Mouse (Mus musculus): ENCODE results near the gene Bbof1. TPM values are rescaled to one million over a fixed set of nuclear protein-coding genes. Genes with fewer than 3 reads are reported as not detected.

Bbof1 gene
- 3.5 and 4.3 TPM in 2 replicates for total RNA-seq (2021)
- long read RNA-seq, partial matches to known transcripts, result 1 of 2 reads
- long read RNA-seq, other reads (novel, unspliced or antisense), result 1 of 2 reads

DNA sequence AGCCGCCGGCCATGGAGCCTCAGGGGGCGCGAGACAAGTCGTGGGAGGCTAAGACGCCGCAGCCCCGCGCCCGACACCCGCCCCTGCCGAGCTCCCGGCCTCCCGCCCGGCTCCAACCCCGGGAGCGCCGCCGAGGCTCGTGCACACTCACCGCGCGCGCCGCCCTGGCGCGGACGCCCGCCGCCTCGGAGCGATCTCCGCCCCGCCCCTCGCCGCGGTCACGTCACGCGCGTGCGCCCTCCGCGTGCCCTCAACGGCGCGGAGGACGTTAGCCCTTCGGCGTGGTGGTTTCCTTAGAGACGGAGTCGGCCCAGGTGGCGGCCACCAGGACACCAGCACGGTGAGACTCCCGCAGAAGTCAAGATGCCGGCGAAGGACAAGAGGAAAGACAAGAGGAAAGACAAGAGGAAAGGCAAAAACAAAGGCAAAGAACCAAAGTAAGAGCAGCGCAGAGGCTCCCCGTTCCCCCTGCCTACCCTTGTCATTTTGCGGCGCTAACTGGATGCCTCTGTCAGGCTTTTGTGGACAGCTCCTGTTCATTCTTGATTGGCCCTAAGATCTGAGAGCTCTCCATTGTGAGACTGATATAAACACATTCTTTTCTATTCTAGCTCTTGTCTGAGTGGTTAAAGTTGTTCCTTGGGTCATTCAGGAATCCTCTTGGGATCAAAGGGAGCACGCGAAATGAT, at the start of gene Bbof1, which contains the start of gene Entpd5:
Gene Bbof1, plus strand, starts transcription at position 253 of the 689 bp plus-strand sequence.
Gene Entpd5, minus strand, starts transcription at position 211 of the 689 bp plus-strand sequence.
- peak; percentile 95 for DNase-seq

DNA sequence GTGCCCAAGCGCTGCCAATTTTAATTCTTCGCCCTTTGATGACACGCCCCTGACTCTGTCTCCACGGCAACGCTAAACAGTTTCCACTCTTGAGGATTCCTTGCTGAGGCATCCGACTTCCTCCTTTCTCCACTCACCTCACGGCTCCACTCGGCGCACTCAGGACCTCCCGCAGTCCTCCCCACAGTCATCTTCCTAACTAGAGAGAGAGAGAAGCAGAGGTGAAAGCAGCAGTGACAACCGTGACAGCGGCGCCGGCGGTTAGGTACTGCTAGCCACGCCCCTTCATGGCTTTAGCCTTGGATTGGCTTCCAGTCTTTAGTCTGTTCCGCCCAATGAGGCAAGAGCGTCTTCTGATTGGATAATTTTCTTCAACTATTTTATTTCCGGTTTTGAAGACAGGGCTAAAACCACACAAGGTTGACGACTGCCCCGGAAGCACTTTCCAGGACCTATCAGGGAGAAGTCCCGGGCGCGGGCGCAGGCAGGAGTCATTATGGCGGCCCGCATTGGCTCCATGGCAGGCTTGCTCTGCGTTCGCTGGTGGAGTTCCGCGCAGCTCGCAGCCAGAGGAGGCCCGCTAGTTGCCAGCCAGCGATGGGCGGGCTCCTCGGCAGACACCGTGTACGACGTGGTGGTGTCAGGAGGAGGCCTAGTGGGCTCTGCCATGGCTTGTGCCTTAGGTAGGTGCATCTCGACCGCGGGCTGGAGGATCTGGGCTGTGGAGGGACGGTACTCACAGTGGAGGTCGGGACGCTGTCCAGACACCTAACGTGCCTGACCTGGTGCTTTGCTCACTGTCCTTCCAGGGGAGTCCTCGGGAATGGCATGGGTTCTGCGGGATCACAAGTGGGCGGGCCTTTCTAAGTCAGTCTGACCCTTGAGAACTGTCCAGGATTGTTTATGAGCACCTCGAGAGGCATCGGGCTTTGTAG, 47.0 kb upstream of the Bbof1 start, which contains the start of the genes Coq6 and Fam161b:
Gene Coq6, plus strand, starts transcription at position 103 of the 935 bp plus-strand sequence.
Gene Fam161b, minus strand, starts transcription at position 279 of the 935 bp plus-strand sequence.
- peak; percentile 94 for DNase-seq

DNA sequence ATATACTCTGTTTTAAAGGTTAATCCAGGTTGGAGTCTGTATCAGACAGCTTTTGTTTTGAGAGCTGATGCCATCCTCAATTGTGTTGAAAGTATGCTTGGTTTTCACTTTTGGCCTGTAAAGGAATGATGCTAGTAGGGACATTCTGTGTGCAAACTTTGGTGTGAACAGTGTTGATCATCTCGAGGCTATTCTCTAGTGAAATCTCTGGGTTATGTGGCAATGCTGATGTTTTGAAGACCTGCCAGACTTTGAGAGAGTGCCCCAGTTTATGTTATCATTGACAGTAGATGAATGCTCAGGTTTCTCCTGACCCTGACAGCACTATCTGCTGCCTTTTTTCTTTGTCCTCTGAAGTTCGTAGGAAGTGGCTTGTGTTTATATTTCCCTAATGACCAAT, 46.0 kb upstream of the Bbof1 start:
- DNase-seq, result no peak

DNA sequence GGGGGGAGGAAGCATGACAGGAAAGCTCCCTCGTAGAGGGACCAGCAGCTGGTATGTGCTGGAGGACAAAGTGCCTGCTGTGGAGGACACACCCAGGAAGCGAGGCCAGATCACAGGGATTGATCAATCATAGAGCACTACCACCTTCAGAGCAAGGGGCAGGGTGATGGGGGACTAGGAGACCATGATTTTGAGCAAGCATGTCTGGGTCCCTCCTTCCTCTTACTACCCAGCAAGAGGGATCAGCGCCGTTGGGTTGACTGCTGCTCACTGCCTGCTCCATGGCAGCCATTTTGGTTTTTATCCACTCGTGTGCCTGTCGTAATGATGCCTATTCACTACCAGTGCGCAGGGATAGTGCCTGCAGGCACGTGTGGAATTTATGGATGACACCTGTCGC, 44.6 kb upstream of the Bbof1 start:
- no peak for DNase-seq

DNA sequence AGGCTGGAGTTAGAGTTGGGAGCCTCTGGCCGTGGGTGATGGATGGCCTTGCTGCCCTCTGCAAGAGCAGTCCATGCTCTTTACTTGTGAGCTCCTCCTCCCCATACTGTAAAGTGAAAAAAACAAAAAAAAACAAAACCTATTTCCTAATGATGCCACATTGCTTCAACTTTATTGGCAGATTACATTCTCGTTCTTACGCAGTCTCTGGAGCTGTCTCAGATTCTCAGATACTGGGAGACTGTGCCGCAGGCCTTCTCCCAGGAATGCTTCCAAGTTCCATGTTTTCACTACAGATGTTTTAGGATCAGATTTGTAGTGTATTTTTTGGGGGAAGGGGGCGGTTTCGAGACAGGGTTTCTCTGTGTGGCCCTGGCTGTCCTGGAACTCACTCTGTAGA, 43.7 kb upstream of the Bbof1 start:
- DNase-seq, result no peak

DNA sequence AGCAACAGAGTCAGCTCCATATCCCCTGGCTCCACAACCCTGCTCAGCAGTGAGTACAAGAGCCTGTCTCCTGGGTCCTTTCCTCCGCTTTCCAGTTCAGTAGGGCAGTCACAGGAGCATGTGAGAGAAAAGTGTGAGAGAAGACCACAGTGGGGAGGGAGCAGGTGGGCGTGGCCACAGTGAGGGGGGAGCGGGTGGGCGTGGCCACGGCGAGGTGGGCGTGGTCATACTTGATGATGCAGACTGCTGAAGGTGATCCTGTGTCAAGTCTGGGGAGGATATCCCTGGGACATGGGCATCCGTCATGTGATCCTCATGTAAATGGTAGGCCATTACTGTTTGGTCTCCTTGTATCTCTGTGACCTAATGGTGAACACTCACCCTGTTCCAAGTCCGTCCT, 41.9 kb upstream of the Bbof1 start:
- DNase-seq, result no peak

DNA sequence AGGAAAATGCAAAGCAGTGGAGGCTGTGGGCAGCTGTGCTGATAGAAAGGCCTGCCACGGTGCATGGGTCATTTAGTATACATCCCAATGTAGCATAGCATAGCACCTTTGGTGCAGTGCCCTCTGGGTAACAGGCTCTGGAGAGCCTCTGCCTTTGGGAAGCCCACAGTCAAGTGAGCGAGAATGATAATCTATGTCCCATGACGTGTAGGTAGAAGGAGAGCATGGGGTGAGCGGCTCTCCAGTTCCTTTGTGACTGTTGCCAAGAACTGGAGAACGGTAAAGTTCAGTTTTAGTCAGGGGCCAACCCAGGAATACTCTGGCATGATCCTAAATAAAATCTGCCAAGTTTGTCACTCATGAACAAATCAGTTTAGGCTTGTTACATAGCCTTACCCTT, 37.2 kb upstream of the Bbof1 start:
- DNase-seq, result no peak

DNA sequence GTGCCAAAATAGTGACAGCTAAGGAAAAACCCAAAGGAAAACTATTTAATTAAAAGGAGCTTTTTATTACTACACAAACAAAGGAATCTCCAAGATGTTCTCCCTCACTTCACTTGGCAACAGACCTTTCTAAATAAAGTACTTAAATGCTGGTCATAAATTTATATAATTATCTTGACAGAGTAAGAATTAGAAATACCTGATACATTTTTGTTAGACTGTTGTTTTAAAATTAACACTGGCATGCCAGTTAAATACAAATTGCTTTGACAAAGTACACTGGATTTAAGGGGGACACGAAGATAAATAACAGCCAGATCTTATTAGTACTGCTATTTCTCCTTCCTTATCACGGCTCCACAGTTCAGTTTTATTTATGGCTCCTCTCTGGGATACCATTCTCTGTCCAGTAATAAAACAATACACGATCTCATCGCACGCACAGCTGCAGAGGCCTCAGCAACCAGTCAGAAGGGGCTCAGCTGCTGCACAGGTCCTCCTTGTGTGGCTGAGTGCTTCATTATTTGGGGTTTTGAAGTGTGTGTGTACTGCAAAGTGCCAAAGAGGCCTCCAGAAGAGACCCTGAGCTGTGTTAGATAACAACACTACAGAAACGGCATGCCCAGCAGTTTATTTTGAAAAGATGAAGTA, 34.9 kb upstream of the Bbof1 start:
- no peak for DNase-seq

DNA sequence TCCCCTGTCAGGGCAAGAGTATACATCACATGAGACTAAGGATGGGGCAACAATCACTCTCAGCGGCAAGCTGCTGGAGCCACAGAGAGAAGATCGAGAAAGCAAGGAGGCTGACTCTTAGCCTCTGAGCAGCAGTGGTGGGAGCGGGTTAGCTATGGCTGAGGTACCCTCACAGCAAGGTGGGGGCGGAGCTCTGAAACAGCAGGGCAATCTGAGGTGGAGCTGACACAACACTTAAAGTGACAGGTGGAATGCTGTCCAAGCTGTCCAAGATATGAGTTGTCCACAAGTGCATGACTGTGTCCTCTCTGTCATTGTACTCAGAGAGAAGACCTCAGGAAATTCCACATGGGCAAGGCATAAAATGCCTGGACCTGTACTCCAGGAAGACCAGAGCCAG, 26.5 kb upstream of the Bbof1 start:
- no peak for DNase-seq

DNA sequence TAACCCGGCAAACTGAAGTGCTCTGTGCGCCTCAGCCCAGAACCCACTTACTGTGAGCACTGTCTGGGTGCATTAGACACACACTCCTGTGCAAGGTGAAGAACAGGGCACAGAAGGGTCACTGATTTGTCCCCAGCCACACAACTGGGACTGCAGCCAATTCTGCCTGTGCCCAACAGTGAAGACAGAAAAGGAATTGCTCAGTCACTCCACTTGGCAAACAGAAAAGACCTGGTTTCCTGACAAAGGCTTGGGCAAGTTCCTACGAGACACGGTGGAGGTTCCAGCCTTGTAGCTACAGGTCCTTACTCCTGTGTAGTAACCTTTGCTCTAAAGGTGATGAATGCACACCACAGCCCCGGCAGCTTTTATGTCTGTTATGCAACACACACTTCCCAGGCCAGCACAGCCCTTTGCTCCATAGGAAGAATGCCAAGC, 24.2 kb upstream of the Bbof1 start:
- peak; percentile 39 for DNase-seq

DNA sequence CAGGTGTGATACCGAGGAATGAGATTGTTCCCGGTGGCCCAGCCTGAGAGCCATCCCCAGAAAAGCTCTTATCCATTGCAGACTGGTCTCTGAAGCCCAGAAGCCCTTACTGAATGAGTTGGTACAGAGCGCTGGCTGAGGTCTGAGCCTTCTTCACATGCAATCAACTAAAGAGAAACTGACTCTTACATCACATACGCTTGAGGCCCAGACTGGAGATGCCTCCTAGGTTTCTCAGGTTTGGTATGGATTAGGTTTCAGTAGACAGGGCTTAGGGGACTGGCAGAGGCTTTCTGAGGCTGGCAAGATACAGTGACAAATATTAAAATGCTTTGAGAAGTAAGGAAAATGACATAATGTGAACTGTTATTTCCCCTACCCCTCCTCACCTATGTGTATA, 23.5 kb upstream of the Bbof1 start:
- DNase-seq, result no peak

DNA sequence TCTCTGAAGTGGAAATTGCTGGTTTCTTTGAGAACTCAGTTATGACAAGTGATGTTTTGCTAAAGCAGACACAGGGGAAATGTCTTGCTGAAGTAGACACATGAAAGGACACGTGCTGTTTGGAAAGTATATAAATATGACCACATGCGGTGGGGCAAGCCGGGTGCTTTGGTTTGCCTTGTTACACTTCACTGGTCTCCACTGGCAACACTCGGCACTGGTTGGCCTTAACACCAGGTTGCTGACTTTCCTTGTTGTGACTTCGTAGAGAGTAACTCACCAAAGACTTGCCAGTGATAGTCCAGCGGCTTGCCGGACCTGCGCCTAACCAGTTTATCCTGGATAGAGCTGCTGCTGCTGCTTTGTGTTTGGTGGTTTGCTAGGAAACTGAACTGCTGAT, 20.8 kb upstream of the Bbof1 start:
- no peak for DNase-seq

DNA sequence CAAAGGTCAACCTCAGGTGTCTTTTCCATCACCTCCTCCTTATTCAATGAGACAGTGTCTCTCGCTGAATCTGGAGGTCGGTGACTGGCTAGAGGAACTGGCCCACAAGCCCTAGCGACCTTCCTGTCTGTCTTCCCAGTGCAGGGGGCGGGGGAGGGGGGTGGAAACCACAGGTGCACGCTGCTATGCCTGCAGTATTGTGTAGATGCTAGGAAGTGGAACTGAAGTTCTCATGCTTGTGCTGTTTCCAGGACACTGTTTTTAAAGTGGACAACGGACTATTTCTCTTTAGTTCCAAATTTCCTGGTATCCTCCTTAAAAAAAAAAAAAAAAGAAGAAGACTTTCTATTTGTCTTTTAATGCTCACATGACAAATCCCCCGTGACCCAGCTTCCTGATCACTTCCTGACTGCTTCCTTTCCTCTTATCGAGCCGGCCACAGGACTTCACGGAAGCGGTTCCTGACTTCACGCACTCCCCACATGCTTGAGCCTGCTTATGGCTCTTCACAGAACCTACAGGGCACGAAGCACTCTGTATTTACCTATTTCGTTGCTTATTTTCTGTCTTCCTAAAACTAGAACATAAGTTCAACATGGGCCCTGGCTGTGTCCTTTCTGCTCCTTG, 20.0 kb upstream of the Bbof1 start:
- no peak for DNase-seq

DNA sequence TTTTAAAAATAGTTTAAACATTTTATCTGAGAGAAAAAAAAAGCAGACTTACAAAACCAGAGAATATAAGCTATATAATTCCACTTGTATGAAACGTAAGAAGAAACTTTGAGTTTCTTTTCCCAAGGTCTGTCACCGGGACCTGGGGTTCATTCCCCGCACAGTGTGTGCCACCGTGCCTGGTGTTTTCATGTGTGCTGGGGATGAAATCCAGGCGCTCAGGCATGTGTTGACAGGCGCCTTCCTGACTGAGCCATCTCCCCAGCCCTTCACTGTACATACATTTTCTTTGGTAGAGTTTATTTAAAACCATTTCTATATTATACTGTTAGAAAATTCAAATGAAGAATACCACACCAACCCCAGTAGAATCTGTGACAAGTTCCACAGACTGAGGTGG, 18.5 kb upstream of the Bbof1 start:
- no peak for DNase-seq

DNA sequence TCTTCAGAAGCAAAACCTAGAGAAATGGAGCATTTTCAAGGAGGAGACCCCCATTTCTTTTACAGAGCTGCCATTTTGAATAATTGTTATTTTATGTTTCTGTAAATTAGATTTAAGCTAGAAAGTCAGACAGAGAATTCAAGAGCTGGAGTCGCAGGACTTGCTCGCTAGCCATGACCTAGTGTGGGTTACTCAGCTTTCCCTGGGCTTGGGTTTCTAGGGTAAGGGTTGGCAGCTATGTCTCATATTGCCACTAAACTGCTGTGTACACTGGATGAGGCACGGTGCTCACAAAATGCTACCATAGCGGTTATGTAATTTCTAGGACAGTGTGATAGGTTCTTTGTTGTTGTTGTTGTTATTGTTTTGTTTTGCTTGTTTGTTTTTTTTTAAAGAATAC, 16.2 kb upstream of the Bbof1 start:
- no peak for DNase-seq

DNA sequence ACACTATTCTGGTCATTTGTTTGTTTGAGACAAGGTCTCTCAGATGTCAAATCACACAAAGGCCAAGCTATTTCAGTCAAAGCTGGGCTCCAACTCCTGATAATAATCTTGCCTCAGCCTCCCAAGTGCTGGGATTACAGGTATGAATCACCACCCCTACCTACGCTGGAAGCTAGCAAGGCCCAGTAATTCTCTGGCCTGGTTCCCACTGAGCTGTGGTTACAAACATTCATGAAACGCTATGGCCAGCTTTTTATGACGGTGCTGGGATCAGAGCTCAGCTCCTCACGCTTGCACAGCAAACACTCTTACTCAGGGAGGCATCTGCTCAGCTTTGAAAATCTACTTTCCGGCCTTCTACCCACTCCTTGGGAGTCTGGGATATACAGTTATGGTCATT, 15.0 kb upstream of the Bbof1 start:
- DNase-seq, result no peak

DNA sequence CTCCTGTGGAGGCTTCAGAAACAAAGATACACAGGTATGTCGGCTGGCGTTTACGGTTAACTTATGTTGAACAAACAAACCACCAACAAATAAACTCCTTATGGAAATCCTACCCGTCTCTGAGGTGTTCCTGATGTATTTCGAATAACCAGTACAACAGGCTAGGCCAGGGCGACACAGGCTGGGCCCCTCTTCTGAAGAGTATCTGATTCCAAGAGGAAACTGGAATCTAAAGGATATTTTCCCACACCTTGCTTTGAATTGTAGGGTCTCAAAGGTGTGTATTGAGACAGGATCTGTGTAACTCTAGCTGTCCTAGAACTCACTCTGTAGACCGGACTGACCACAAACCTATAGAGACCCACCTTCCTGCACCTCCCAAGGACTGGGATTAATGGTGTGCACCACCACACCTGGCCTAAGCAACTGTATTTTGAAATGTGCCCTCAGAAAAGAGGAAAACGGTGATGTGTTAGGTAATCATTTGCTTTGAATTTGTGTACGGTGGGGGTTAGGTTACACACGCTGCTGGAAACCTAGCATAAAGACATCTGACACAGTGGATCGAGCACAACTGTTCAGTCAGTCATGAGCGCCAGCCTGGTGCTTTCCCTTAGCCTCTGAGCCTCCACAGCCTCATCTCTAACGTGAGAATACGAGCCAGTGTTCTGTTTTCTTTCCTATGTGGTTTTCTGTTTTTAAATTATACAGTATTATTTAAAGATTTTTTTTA, 11.8 kb upstream of the Bbof1 start:
- DNase-seq, result no peak

DNA sequence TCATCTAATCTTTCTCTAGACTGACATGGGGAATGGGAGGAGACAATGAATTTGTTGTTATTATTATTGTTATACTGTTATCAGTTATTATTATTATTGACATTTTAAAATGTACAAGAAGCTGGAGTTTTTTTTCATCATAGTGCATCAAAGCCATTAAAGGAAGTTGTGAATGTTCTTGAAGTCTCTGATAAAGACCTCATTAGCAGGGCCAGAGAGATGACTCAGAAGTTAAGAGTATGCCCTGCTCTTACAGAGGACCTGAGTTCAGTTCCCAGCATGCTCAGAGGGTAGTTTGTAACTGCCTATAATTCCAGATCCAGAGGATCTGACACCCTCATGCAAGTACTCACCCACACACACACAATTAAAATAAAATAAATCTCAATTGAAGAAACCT, 11.2 kb upstream of the Bbof1 start:
- DNase-seq, result no peak

DNA sequence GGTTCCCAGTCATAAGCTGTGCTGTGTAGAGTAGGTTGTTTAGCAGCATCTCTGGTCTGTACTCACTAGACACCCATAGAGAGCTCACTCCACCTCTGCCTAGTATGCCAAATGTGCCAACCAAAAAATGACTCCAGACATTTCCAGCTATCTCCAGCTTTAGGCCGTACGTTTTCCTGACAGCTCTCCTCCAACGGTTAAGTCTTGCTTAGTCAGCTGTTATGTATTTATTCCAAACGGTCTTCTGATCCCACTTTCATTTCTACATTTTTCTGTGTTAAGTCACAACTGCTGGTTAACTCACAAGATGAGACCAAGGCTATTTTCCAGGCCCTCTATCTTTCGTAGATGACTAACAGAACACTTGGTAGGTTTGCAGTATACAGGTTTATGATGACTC, 10.2 kb upstream of the Bbof1 start:
- no peak for DNase-seq

DNA sequence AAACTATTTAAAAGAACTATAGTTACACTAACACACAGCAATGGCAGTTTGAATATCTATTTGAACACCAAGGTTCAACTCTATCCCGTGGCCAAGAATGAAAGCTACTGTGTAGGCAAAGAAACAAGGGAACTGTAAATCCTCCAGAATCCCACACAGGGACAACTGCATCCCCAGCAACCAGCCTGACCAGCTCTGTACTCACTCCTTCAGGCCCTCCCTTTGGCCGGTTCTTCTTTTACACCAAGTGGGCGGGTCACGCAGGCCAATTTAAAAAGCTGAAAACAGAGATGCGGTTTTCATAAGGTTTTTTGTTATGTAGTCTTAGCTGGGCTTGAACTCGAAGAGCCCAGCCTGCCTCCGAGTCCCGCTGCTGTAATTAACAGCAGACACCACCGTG, 9.7 kb upstream of the Bbof1 start:
- no peak for DNase-seq

DNA sequence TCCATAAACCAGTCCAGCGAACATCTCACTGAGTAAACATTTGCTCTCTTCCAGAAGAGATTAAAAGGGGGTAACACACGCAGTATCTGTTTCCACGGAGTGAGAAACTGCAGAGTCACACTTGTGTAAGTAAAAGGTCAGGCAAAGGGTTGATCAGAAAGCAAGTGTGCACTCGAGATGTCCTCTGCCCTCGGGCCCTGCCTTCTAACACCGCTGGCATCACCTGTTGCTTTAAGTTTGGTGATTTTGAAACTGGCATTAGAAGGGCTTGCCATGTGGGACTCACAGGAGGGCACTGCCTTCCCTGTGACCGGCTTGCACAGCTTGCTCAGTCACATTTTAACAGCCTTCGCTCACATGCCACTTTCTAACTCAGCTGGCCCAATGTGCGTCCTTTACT, 9.2 kb upstream of the Bbof1 start:
- DNase-seq, result peak; percentile 7
